Mouse (Mus musculus) embryo, embryonic 11 days (tissue): ENCODE measurements around the gene Pdxk.
"Not testable (repeated sequence)": the region's sequence is repeated elsewhere in the genome, so short reads cannot be mapped to it uniquely, and the experiment has no call there.

Source experiments
- DNase-seq: peaks from one replicate; pipeline ENCODE4 v3.0.0-alpha.2; 2015

The Pdxk gene

GRCm38 (mm10) chr10:78414936-78415335, 49.8 kb downstream of the Pdxk start:
- not testable (repeated sequence) for DNase-seq

GRCm38 (mm10) chr10:78413152-78413520, 51.6 kb downstream of the Pdxk start:
- DNase-seq = no peak

- peak; percentile 94 for DNase-seq
Measured at GRCm38 (mm10) chr10:78412319-78413151, 52.2 kb downstream of the Pdxk start, which contains the start of gene Rrp1. Gene Rrp1 (minus strand): TSS chr10:78413043.

GRCm38 (mm10) chr10:78411851-78412250, 52.9 kb downstream of the Pdxk start:
- DNase-seq = no peak

GRCm38 (mm10) chr10:78409035-78409788, 55.6 kb downstream of the Pdxk start:
- DNase-seq = no peak

- no peak for DNase-seq
Measured at GRCm38 (mm10) chr10:78407132-78407531, 57.6 kb downstream of the Pdxk start.

- no peak for DNase-seq
Measured at GRCm38 (mm10) chr10:78406152-78406551, 58.6 kb downstream of the Pdxk start.

GRCm38 (mm10) chr10:78402301-78402922, 62.4 kb downstream of the Pdxk start:
- no peak for DNase-seq

- no peak for DNase-seq
Measured at GRCm38 (mm10) chr10:78401127-78401526, 63.6 kb downstream of the Pdxk start.

GRCm38 (mm10) chr10:78399090-78399657, 65.6 kb downstream of the Pdxk start:
- peak; percentile 59 for DNase-seq

GRCm38 (mm10) chr10:78396625-78396885, 68.2 kb downstream of the Pdxk start:
- DNase-seq = no peak

GRCm38 (mm10) chr10:78395819-78396624, 68.8 kb downstream of the Pdxk start:
- peak; percentile 98 for DNase-seq

- DNase-seq = no peak
Measured at GRCm38 (mm10) chr10:78395377-78395776, 69.4 kb downstream of the Pdxk start.

- peak; percentile 78 for DNase-seq
Measured at GRCm38 (mm10) chr10:78392072-78392471, 72.7 kb downstream of the Pdxk start.

- no peak for DNase-seq
Measured at GRCm38 (mm10) chr10:78390982-78391470, 73.7 kb downstream of the Pdxk start.

- no peak for DNase-seq
Measured at GRCm38 (mm10) chr10:78388216-78388980, 76.4 kb downstream of the Pdxk start.
